Mouse (Mus musculus) forebrain, embryonic 12.5 days (tissue): Measurements from ENCODE around the gene Nlgn3. TPM values are rescaled to one million over a fixed set of nuclear protein-coding genes. Genes with fewer than 3 reads are reported as not detected.
A peak's percentile ranks its signal among the peaks of the same experiment; 100 is the strongest.

Experiments
- ATAC-seq: fragments of 200-750 bp; cut with Nextera tagmentation; 2 replicates; pipeline ENCODE4 v1.8.0; 2017; ENCODE audit warnings: moderate TSS enrichment; ENCODE audit not compliant: low FRiP score
- H3K27ac ChIP-seq: fragments of 300-500 bp; sonication (generic); 2 replicates; pipeline ENCODE4 v1.5.1; 2016; ENCODE audit warnings: mild to moderate bottlenecking
- H3K27me3 ChIP-seq: fragments of 300-500 bp; sonication (generic); 2 replicates; pipeline ENCODE4 v1.6.1; 2016; ENCODE audit warnings: mild to moderate bottlenecking
- H3K36me3 ChIP-seq: fragments of 300-500 bp; sonication (generic); replicated peaks from 2 replicates; pipeline ENCODE4 v1.6.1; 2016; ENCODE audit warnings: mild to moderate bottlenecking
- H3K4me1 ChIP-seq: fragments of 300-500 bp; sonication (generic); 2 replicates; pipeline ENCODE4 v1.6.1; 2016
- H3K4me2 ChIP-seq: fragments of 300-500 bp; sonication (generic); 2 replicates; pipeline ENCODE4 v1.6.1; 2016; ENCODE audit warnings: mild to moderate bottlenecking, moderate library complexity
- H3K4me3 ChIP-seq: fragments of 300-500 bp; sonication (generic); replicated peaks from 2 replicates; pipeline ENCODE4 v1.5.1; 2016; ENCODE audit warnings: mild to moderate bottlenecking
- H3K9ac ChIP-seq: fragments of 300-500 bp; sonication (generic); 2 replicates; pipeline ENCODE4 v1.6.1; 2016; ENCODE audit warnings: mild to moderate bottlenecking
- H3K9me3 ChIP-seq: fragments of 300-500 bp; sonication (generic); 2 replicates; pipeline ENCODE4 v1.6.1; 2016
- WGBS: fragments of 180-500 bp; shearing (Covaris S2); methylation state at CpG from one replicate; pipeline ENCODE4 v1.1.7; 2016; 5-methylcytosine and 5-hydroxymethylcytosine counted together
- polyA plus RNA-seq: library from polyadenylated mRNA; unstranded; fragments of >200 nt; fragmentation: Nextera tagmentation; extraction: Ambion mirVana; gene quantifications from 2 replicates; pipeline ENCODE4 v1.2.1, GENCODE M21; 2016

The Nlgn3 gene
- polyA plus RNA-seq, 1 experiment from 2014 or later, result 32.2 TPM

GRCm38 (mm10) chrX:101273875-101274738 lies 24.9 kb upstream of the Nlgn3 start, which contains the start of gene Med12:
Gene Med12 (plus strand): TSS chrX:101274030.
- no peaks in the 10 kb centered on the region for H3K9me3 ChIP-seq
- ATAC-seq, result peak; percentile 98
- H3K9ac ChIP-seq, result peak within 1 kb of the TSS; percentile 66
- peaks cover 7% of the 10 kb centered on the region; the same call in 1 of the 2 replicates for H3K27me3 ChIP-seq
- H3K36me3 ChIP-seq, result peaks cover 19% of the 10 kb centered on the region
- peaks cover 8% of the 10 kb centered on the region; the same call in 1 of the 2 replicates for H3K4me1 ChIP-seq
- H3K4me2 ChIP-seq, result peak within 1 kb of the TSS; percentile 54
- H3K27ac ChIP-seq, result peak within 1 kb of the TSS; percentile 75
- H3K4me3 ChIP-seq, result peak within 1 kb of the TSS; percentile 51
- 21% methylated on average over 54 of the region's 54 CpGs for WGBS

- no peak overlapping the region for H3K4me2 ChIP-seq
- H3K9me3 ChIP-seq, result no peaks in the 10 kb centered on the region
- no peak overlapping the region for H3K27ac ChIP-seq
- no peak overlapping the region for H3K4me3 ChIP-seq
- H3K27me3 ChIP-seq, result 0 out of 2 replicates have a peak, but pooled peaks cover 2% of the 10 kb centered on the region
- H3K9ac ChIP-seq, result no peak overlapping the region
- 82% methylated on average over 6 of the region's 6 CpGs for WGBS
- no peak for ATAC-seq
- no peaks in the 10 kb centered on the region for H3K4me1 ChIP-seq
- peaks cover 71% of the 10 kb centered on the region for H3K36me3 ChIP-seq
These were observed 16.2 kb upstream of the Nlgn3 start for GRCm38 (mm10) chrX:101282813-101283212.

- H3K27me3 ChIP-seq, result peaks cover 2% of the 10 kb centered on the region; the same call in 1 of the 2 replicates
- no peak overlapping the region for H3K4me3 ChIP-seq
- H3K9ac ChIP-seq, result no peak overlapping the region
- H3K27ac ChIP-seq, result no peak overlapping the region
- ATAC-seq, result 0 out of 2 replicates have a peak, but pooled peaks have one; percentile 36
- 31% methylated on average over 6 of the region's 6 CpGs for WGBS
- no peaks in the 10 kb centered on the region for H3K4me1 ChIP-seq
- H3K36me3 ChIP-seq, result peaks cover 71% of the 10 kb centered on the region
- H3K4me2 ChIP-seq, result no peak overlapping the region
- no peaks in the 10 kb centered on the region for H3K9me3 ChIP-seq
These were observed 13.4 kb upstream of the Nlgn3 start for GRCm38 (mm10) chrX:101285534-101285933.

GRCm38 (mm10) chrX:101285953-101286670 lies 12.9 kb upstream of the Nlgn3 start:
- Histone ChIP-seq H3K4me2 (no peak overlapping the region), H3K27me3 (peaks cover 2% of the 10 kb centered on the region; the same call in 1 of the 2 replicates), H3K4me3 (no peak overlapping the region), H3K9ac (no peak overlapping the region), H3K9me3 (no peaks in the 10 kb centered on the region), H3K4me1 (no peaks in the 10 kb centered on the region), H3K36me3 (peaks cover 71% of the 10 kb centered on the region), H3K27ac (no peak overlapping the region)
- WGBS, result 91% methylated on average over 14 of the region's 14 CpGs
- no peak for ATAC-seq

- Histone ChIP-seq H3K4me1 (no peaks in the 10 kb centered on the region), H3K27ac (no peak overlapping the region), H3K9ac (no peak overlapping the region), H3K36me3 (peaks cover 72% of the 10 kb centered on the region), H3K9me3 (no peaks in the 10 kb centered on the region), H3K4me3 (no peak overlapping the region), H3K27me3 (peaks cover 2% of the 10 kb centered on the region; the same call in 1 of the 2 replicates), H3K4me2 (no peak overlapping the region)
- WGBS, result 97% methylated on average over 3 of the region's 3 CpGs
- ATAC-seq, result no peak
These were observed 11.4 kb upstream of the Nlgn3 start for GRCm38 (mm10) chrX:101287543-101287942.

GRCm38 (mm10) chrX:101288432-101288831 lies 10.5 kb upstream of the Nlgn3 start:
- peaks cover 71% of the 10 kb centered on the region for H3K36me3 ChIP-seq
- 96% methylated on average over 6 of the region's 6 CpGs for WGBS
- H3K27me3 ChIP-seq, result peaks cover 2% of the 10 kb centered on the region; the same call in 1 of the 2 replicates

GRCm38 (mm10) chrX:101289037-101289436 lies 9.9 kb upstream of the Nlgn3 start:
- WGBS, result 92% methylated on average over 7 of the region's 7 CpGs
- peaks cover 5% of the 10 kb centered on the region; the same call in 1 of the 2 replicates for H3K27me3 ChIP-seq
- H3K36me3 ChIP-seq, result peaks cover 69% of the 10 kb centered on the region

More at GRCm38 (mm10) chrX:101288432-101288831, 10.5 kb upstream of the Nlgn3 start:
- Histone ChIP-seq H3K27ac (no peak overlapping the region), H3K4me3 (no peak overlapping the region), H3K9ac (no peak overlapping the region), H3K9me3 (no peaks in the 10 kb centered on the region), H3K4me2 (no peak overlapping the region), H3K4me1 (no peaks in the 10 kb centered on the region)
- no peak for ATAC-seq

GRCm38 (mm10) chrX:101290111-101290510 lies 8.9 kb upstream of the Nlgn3 start:
- WGBS, result 92% methylated on average over 10 of the region's 10 CpGs

More at GRCm38 (mm10) chrX:101289037-101289436, 9.9 kb upstream of the Nlgn3 start:
- no peak overlapping the region for H3K27ac ChIP-seq
- no peak overlapping the region for H3K4me2 ChIP-seq
- no peaks in the 10 kb centered on the region for H3K9me3 ChIP-seq
- no peaks in the 10 kb centered on the region for H3K4me1 ChIP-seq
- H3K4me3 ChIP-seq, result no peak overlapping the region
- no peak overlapping the region for H3K9ac ChIP-seq
- no peak for ATAC-seq

GRCm38 (mm10) chrX:101299473-101300426 lies 782 bp downstream of the Nlgn3 start:
- Histone ChIP-seq H3K4me1 (peaks cover 34% of the 10 kb centered on the region), H3K27ac (peak overlapping the region; percentile 80), H3K4me2 (peak overlapping the region; percentile 53), H3K27me3 (peaks cover 34% of the 10 kb centered on the region; the same call in 1 of the 2 replicates), H3K36me3 (peaks cover 15% of the 10 kb centered on the region), H3K4me3 (peak overlapping the region; percentile 49), H3K9me3 (no peaks in the 10 kb centered on the region), H3K9ac (peak overlapping the region; percentile 56)
- 22% methylated on average over 10 of the region's 13 CpGs for WGBS
- peak; percentile 83 for ATAC-seq

More at GRCm38 (mm10) chrX:101290111-101290510, 8.9 kb upstream of the Nlgn3 start:
- Histone ChIP-seq H3K27me3 (peaks cover 7% of the 10 kb centered on the region; the same call in 1 of the 2 replicates), H3K27ac (no peak overlapping the region), H3K36me3 (peaks cover 68% of the 10 kb centered on the region), H3K4me1 (no peaks in the 10 kb centered on the region), H3K4me3 (no peak overlapping the region), H3K9ac (no peak overlapping the region), H3K9me3 (no peaks in the 10 kb centered on the region), H3K4me2 (no peak overlapping the region)
- no peak for ATAC-seq

GRCm38 (mm10) chrX:101300427-101301030 lies 1.6 kb downstream of the Nlgn3 start:
- WGBS, result 22% methylated on average over 13 of the region's 13 CpGs
- Histone ChIP-seq H3K36me3 (peaks cover 15% of the 10 kb centered on the region), H3K9me3 (no peaks in the 10 kb centered on the region), H3K4me2 (peak overlapping the region; percentile 53), H3K27ac (peak overlapping the region; percentile 80), H3K4me3 (peak overlapping the region; percentile 49), H3K4me1 (peaks cover 34% of the 10 kb centered on the region), H3K27me3 (peaks cover 31% of the 10 kb centered on the region; the same call in 1 of the 2 replicates), H3K9ac (peak overlapping the region; percentile 56)
- ATAC-seq, result peak; percentile 61

GRCm38 (mm10) chrX:101301654-101302053 lies 2.7 kb downstream of the Nlgn3 start:
- Histone ChIP-seq H3K36me3 (peaks cover 3% of the 10 kb centered on the region), H3K9ac (no peak overlapping the region), H3K27me3 (peaks cover 33% of the 10 kb centered on the region), H3K4me3 (no peak overlapping the region; the same call in 1 of the 2 replicates), H3K4me2 (peak overlapping the region; percentile 53), H3K9me3 (no peaks in the 10 kb centered on the region), H3K27ac (no peak overlapping the region), H3K4me1 (peaks cover 34% of the 10 kb centered on the region)
- ATAC-seq, result no peak
- 74% methylated on average over 9 of the region's 9 CpGs for WGBS
